Mouse (Mus musculus) liver, embryonic 11.5 days (tissue): Measurements from ENCODE around the gene Ank2. TPM values are rescaled to one million over a fixed set of nuclear protein-coding genes. Genes with fewer than 3 reads are reported as not detected.

ENCODE experiments used
- ATAC-seq: fragments of 200-750 bp; cut with Nextera tagmentation; replicated peaks from 2 replicates; pipeline ENCODE4 v1.8.0; 2017; ENCODE audit warnings: moderate number of reproducible peaks, mild to moderate bottlenecking, moderate TSS enrichment, moderate library complexity; ENCODE audit not compliant: low FRiP score
- DNase-seq: peaks from one replicate; pipeline ENCODE4 v3.0.0-alpha.2; 2017; ENCODE audit warnings: low spot score
- H3K27ac ChIP-seq: fragments of 300-500 bp; sonication (generic); 2 replicates; pipeline ENCODE4 v1.5.1; 2014; ENCODE audit warnings: mild to moderate bottlenecking, low read depth, low read length, control low read depth
- H3K27me3 ChIP-seq: fragments of 300-500 bp; sonication (generic); replicated peaks from 2 replicates; pipeline ENCODE4 v1.6.1; 2014; ENCODE audit warnings: low read length, mixed read lengths; ENCODE audit not compliant: control insufficient read depth, insufficient read depth
- H3K36me3 ChIP-seq: fragments of 300-500 bp; sonication (generic); 2 replicates; pipeline ENCODE4 v1.6.1; 2014; ENCODE audit warnings: mild to moderate bottlenecking, low read length, moderate library complexity, mixed read lengths; ENCODE audit not compliant: control insufficient read depth, insufficient read depth
- H3K4me1 ChIP-seq: fragments of 300-500 bp; sonication (generic); replicated peaks from 2 replicates; pipeline ENCODE4 v1.6.1; 2014; ENCODE audit warnings: low read length, mixed read lengths; ENCODE audit not compliant: control insufficient read depth, insufficient read depth
- H3K4me2 ChIP-seq: fragments of 300-500 bp; sonication (generic); 2 replicates; pipeline ENCODE4 v1.6.1; 2014; ENCODE audit warnings: mild to moderate bottlenecking, control low read depth, moderate library complexity
- H3K4me3 ChIP-seq: fragments of 300-500 bp; sonication (generic); 2 replicates; pipeline ENCODE4 v1.5.1; 2014; ENCODE audit warnings: low read depth, low read length, control low read depth
- H3K9ac ChIP-seq: fragments of 300-500 bp; sonication (generic); 2 replicates; pipeline ENCODE4 v1.6.1; 2014; ENCODE audit warnings: low read depth, low read length, control low read depth
- H3K9me3 ChIP-seq: fragments of 300-500 bp; sonication (generic); 2 replicates; pipeline ENCODE4 v1.6.1; 2016; ENCODE audit warnings: low read length, inconsistent platforms, mixed read lengths; ENCODE audit not compliant: control insufficient read depth
- WGBS: fragments of 180-500 bp; shearing (Covaris S2); extraction: QIAGEN DNeasy Blood & Tissue Kit; methylation state at CpG from one replicate; pipeline ENCODE4 v1.1.7; 2014; 5-methylcytosine and 5-hydroxymethylcytosine counted together
- polyA plus RNA-seq: library from polyadenylated mRNA; unstranded; fragments of >200 nt; fragmentation: Nextera tagmentation; extraction: Ambion mirVana; gene quantifications from 2 replicates; pipeline ENCODE4 v1.2.1, GENCODE M21; 2014

Gene Ank2
- polyA plus RNA-seq, 1 experiment from 2014 or later: 17.3 TPM

- DNase-seq: no peak
- Histone ChIP-seq H3K36me3 (no peaks in the 10 kb centered on the region), H3K4me2 (no peak overlapping the region), H3K4me3 (no peak overlapping the region), H3K27me3 (no peaks in the 10 kb centered on the region), H3K4me1 (no peaks in the 10 kb centered on the region), H3K27ac (no peak overlapping the region), H3K9me3 (no peaks in the 10 kb centered on the region), H3K9ac (no peak overlapping the region)
- ATAC-seq: no peak
- 85% methylated on average over 6 of the region's 6 CpGs for WGBS
Measured at GRCm38 (mm10) chr3:127317641-127318040, 181.5 kb downstream of the Ank2 start.

DNA sequence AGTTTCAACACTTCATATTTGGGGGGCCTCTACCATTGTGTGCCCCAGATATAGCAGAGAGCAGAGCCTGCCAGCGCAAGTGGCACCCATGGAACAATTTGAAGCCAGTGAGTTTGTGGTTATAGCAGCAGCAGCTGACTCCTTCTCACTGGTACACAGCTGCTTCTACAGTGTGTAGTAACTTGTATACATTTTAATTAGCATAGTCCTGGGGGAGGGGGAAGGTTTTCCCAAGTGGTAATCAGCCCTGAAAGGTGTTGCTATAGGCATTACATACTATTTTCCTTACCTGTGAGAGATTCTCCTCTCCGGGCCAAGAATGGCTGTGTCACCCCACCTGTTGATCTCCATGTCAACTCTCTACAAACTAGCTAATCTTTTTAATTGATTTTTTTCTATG, 182.4 kb downstream of the Ank2 start:
- 85% methylated on average over 2 of the region's 2 CpGs for WGBS
- Histone ChIP-seq H3K27ac (no peak overlapping the region), H3K36me3 (no peaks in the 10 kb centered on the region), H3K9me3 (no peaks in the 10 kb centered on the region), H3K27me3 (no peaks in the 10 kb centered on the region), H3K9ac (no peak overlapping the region), H3K4me3 (no peak overlapping the region), H3K4me1 (no peaks in the 10 kb centered on the region), H3K4me2 (no peak overlapping the region)
- ATAC-seq: no peak
- no peak for DNase-seq

GRCm38 (mm10) chr3:127311521-127311920, 187.6 kb downstream of the Ank2 start:
- Histone ChIP-seq H3K27ac (no peak overlapping the region), H3K4me2 (no peak overlapping the region), H3K4me3 (no peak overlapping the region), H3K4me1 (no peaks in the 10 kb centered on the region), H3K9me3 (no peaks in the 10 kb centered on the region), H3K27me3 (no peaks in the 10 kb centered on the region), H3K36me3 (no peaks in the 10 kb centered on the region), H3K9ac (no peak overlapping the region)
- DNase-seq (no peak), ATAC-seq (no peak)
- 80% methylated on average over 6 of the region's 6 CpGs for WGBS

DNA sequence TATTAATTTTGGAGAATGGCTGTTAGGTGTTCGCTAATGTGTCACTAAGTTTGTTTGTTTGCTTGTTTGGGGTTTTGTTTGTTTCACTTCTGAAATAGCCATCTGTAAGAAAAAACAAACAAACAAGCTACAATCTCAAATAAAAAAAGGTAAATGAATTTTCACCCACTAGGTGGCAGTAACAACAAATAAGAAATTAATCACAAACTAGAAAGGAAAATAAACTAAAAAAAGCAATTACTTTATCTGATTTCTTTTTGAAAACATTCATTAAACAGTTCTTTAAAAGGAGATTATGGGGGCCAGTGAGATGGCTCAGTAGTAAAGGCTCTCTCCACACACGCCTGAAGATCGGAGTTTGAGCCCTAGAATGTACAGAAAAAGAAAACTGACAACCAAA, 189.1 kb downstream of the Ank2 start:
- Histone ChIP-seq H3K27me3 (no peaks in the 10 kb centered on the region), H3K9ac (no peak overlapping the region), H3K4me2 (no peak overlapping the region), H3K4me3 (no peak overlapping the region), H3K4me1 (no peaks in the 10 kb centered on the region), H3K36me3 (no peaks in the 10 kb centered on the region), H3K27ac (no peak overlapping the region), H3K9me3 (no peaks in the 10 kb centered on the region)
- DNase-seq (no peak), ATAC-seq (no peak)
- WGBS: 72% methylated on average over 3 of the region's 3 CpGs

- DNase-seq (no peak), ATAC-seq (no peak)
- Histone ChIP-seq H3K4me2 (no peak overlapping the region), H3K9ac (no peak overlapping the region), H3K36me3 (no peaks in the 10 kb centered on the region), H3K9me3 (no peaks in the 10 kb centered on the region), H3K27ac (no peak overlapping the region), H3K4me3 (no peak overlapping the region), H3K4me1 (no peaks in the 10 kb centered on the region), H3K27me3 (no peaks in the 10 kb centered on the region)
- 74% methylated on average over 6 of the region's 6 CpGs for WGBS
Measured at GRCm38 (mm10) chr3:127303957-127304553, 195.1 kb downstream of the Ank2 start.

- no peaks in the 10 kb centered on the region for H3K4me1 ChIP-seq
- H3K9ac ChIP-seq: no peak overlapping the region
- 72% methylated on average over 4 of the region's 4 CpGs for WGBS
- no peaks in the 10 kb centered on the region for H3K27me3 ChIP-seq
- no peaks in the 10 kb centered on the region for H3K36me3 ChIP-seq
- ATAC-seq (no peak), DNase-seq (no peak)
- no peaks in the 10 kb centered on the region for H3K9me3 ChIP-seq
- no peak overlapping the region for H3K27ac ChIP-seq
- no peak overlapping the region for H3K4me3 ChIP-seq
- no peak overlapping the region for H3K4me2 ChIP-seq
Measured at GRCm38 (mm10) chr3:127303041-127303440, 196.1 kb downstream of the Ank2 start.

DNA sequence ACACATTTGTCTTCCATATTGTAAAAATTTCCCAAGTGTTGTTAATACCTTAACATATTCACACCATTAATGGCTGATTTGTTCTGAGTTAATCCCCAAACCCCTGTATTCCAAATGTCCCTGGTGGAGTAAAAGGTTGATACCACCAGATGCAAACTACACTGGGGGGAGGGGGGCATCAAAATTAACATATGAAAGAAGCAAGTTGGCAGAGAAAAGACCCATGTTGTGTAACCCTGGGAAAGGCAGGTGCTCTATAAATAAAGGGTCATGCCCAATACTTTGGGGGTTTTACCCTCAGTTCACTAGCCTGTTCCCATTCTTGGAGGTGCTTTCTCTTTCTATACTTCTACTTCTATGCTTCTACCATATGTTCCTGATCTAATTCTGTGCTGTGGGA, 198.4 kb downstream of the Ank2 start:
- DNase-seq (no peak), ATAC-seq (no peak)
- Histone ChIP-seq H3K36me3 (no peaks in the 10 kb centered on the region), H3K9me3 (no peaks in the 10 kb centered on the region), H3K27me3 (no peaks in the 10 kb centered on the region), H3K4me3 (no peak overlapping the region), H3K4me2 (no peak overlapping the region), H3K9ac (no peak overlapping the region), H3K27ac (no peak overlapping the region), H3K4me1 (no peaks in the 10 kb centered on the region)

DNA sequence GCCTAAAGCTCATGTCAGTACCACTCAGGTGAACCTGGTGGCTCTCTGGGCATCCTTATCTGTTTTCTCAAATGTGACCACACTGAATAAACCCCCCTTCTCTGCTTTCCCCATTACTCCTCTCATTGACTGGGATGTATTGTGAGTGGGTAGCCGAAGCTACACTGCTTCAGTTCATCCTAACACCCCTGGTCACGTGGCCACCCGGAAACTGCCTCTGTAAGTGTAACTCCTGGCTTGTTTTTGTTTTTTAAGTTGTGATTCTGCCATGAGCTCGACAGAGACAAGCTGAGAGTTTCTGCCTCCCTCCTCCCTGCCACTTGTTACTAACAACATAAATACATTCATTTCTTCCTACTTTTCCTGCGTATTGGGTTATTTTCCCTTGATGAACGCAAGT, 203.2 kb downstream of the Ank2 start:
- Histone ChIP-seq H3K27me3 (no peaks in the 10 kb centered on the region), H3K36me3 (no peaks in the 10 kb centered on the region), H3K4me2 (no peak overlapping the region), H3K9ac (no peak overlapping the region), H3K27ac (no peak overlapping the region), H3K4me1 (no peaks in the 10 kb centered on the region), H3K9me3 (no peaks in the 10 kb centered on the region), H3K4me3 (no peak overlapping the region)
- DNase-seq (no peak), ATAC-seq (no peak; the same call in 1 of the 2 replicates)
- WGBS: 77% methylated on average over 6 of the region's 6 CpGs

GRCm38 (mm10) chr3:127294610-127295349, 204.4 kb downstream of the Ank2 start:
- no peaks in the 10 kb centered on the region for H3K36me3 ChIP-seq
- no peak overlapping the region for H3K4me2 ChIP-seq
- no peaks in the 10 kb centered on the region for H3K9me3 ChIP-seq
- no peak for DNase-seq
- H3K27ac ChIP-seq: no peak overlapping the region
- H3K27me3 ChIP-seq: no peaks in the 10 kb centered on the region
- ATAC-seq: no peak
- H3K4me1 ChIP-seq: no peaks in the 10 kb centered on the region
- no peak overlapping the region for H3K9ac ChIP-seq
- WGBS: 67% methylated on average over 9 of the region's 9 CpGs
- no peak overlapping the region for H3K4me3 ChIP-seq
